Mouse (Mus musculus) limb, embryonic 14.5 days (tissue): ENCODE measurements around the gene Pigp. TPM values are rescaled to one million over a fixed set of nuclear protein-coding genes. Genes with fewer than 3 reads are reported as not detected.

Experiments
- ATAC-seq: fragments of 200-750 bp; cut with Nextera tagmentation; 2 replicates; pipeline ENCODE4 v1.8.0; 2017; ENCODE audit warnings: low read depth, moderate number of reproducible peaks, moderate TSS enrichment; ENCODE audit not compliant: low FRiP score
- DNase-seq: peaks from one replicate; pipeline ENCODE4 v3.0.0-alpha.2; 2015; ENCODE audit warnings: low spot score
- H3K27ac ChIP-seq: fragments of 300-500 bp; sonication (generic); replicated peaks from 2 replicates; pipeline ENCODE4 v1.5.1; 2014; ENCODE audit warnings: low read depth, mild to moderate bottlenecking, low read length, moderate library complexity, mixed read lengths
- H3K27me3 ChIP-seq: fragments of 300-500 bp; sonication (generic); 2 replicates; pipeline ENCODE4 v1.6.1; 2014; ENCODE audit warnings: low read length, mixed read lengths; ENCODE audit not compliant: control insufficient read depth, insufficient read depth
- H3K36me3 ChIP-seq: fragments of 300-500 bp; sonication (generic); 2 replicates; pipeline ENCODE4 v1.6.1; 2014; ENCODE audit warnings: mild to moderate bottlenecking, low read length, moderate library complexity, mixed read lengths; ENCODE audit not compliant: control insufficient read depth, insufficient read depth
- H3K4me1 ChIP-seq: fragments of 300-500 bp; sonication (generic); 2 replicates; pipeline ENCODE4 v1.6.1; 2014; ENCODE audit warnings: antibody characterized with exemption, low read length, mixed read lengths; ENCODE audit not compliant: control insufficient read depth, insufficient read depth
- H3K4me2 ChIP-seq: fragments of 300-500 bp; sonication (generic); replicated peaks from 2 replicates; pipeline ENCODE4 v1.6.1; 2014; ENCODE audit warnings: low read depth, mild to moderate bottlenecking, low read length, moderate library complexity; ENCODE audit not compliant: severe bottlenecking
- H3K4me3 ChIP-seq: fragments of 300-500 bp; sonication (generic); replicated peaks from 2 replicates; pipeline ENCODE4 v1.5.1; 2014; ENCODE audit warnings: low read length
- H3K9ac ChIP-seq: fragments of 300-500 bp; sonication (generic); 2 replicates; pipeline ENCODE4 v1.6.1; 2014; ENCODE audit warnings: mild to moderate bottlenecking, low read depth, low read length, moderate library complexity; ENCODE audit not compliant: severe bottlenecking
- H3K9me3 ChIP-seq: fragments of 300-500 bp; sonication (generic); 2 replicates; pipeline ENCODE4 v1.6.1; 2016; ENCODE audit warnings: low read length; ENCODE audit not compliant: control insufficient read depth
- POLR2A ChIP-seq: fragments of 200-500 bp; IDR thresholded peaks from 2 replicates; pipeline ENCODE4 v1.8.0; 2012; ENCODE audit warnings: inconsistent platforms, mild to moderate bottlenecking, moderate library complexity, borderline replicate concordance; ENCODE audit not compliant: insufficient read depth, insufficient read length; ENCODE audit errors: extremely low read depth
- WGBS: fragments of 180-500 bp; shearing (Covaris S2); extraction: QIAGEN DNeasy Blood & Tissue Kit; methylation state at CpG from one replicate; pipeline ENCODE4 v1.1.7; 2014; 5-methylcytosine and 5-hydroxymethylcytosine counted together
- polyA plus RNA-seq, 2 experiments: library from polyadenylated mRNA; depleted of rRNA in 1 of 2; stranded (reverse) in 1 of 2; unstranded in 1 of 2; fragments of >200 nt; fragmentation: Nextera tagmentation in 1 of 2; extraction: Ambion mirVana in 1 of 2; gene quantifications; 2 replicates each; pipeline versions ENCODE4 v1.2.1 to v1.2.3; 2012 to 2014

Pigp gene
- polyA plus RNA-seq, 2 experiments: 83.2 to 101 TPM

DNA sequence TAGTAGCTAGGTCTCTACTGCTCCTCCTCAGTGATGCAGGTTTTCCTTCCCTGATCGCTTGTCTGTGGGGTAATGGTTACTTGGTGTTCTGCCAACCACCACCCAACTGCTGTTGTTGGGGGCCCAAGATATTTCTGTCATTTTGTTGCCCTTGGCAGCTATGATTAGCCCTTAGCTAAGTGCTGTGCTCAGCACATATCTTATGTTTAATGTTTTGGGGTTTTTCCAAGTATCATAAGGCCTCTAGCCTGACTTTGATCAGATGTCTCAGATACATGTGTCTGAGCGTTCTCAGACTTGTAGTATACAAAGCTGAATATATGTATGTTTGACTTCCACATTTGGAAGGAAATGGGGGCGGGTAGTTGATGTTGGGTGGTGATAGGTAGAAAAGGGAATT is 39.6 kb upstream of the Pigp start:
- no peak for DNase-seq
- no peak for ATAC-seq
- TF ChIP-seq POLR2A: no peak
- H3K36me3 ChIP-seq: peaks cover 68% of the 10 kb centered on the region
- H3K9me3 ChIP-seq: no peaks in the 10 kb centered on the region
- no peak overlapping the region for H3K27ac ChIP-seq
- H3K4me2 ChIP-seq: no peak overlapping the region
- H3K4me1 ChIP-seq: no peaks in the 10 kb centered on the region
- H3K4me3 ChIP-seq: no peak overlapping the region
- H3K27me3 ChIP-seq: no peaks in the 10 kb centered on the region
- WGBS: 78% methylated on average over 3 of the region's 3 CpGs
- no peak overlapping the region for H3K9ac ChIP-seq

DNA sequence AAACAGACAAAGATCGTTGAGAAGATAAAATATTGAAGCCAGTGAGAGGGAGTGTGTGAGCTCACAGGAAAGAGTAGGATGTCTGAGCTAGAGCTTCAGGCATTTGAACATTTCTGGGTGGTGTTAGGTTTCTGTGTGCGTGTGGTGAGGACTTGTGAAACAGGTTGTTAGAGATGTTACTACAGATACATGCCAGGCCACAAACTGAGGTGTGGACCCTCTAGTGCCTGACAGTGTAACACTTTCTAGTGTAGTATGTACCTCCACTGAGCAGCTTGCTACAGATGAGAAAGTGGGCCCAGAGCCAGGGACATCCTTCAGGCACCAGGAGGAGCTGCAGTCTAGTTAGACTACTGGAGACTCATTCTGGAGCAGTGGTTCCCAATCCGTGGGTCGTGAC is 30.5 kb upstream of the Pigp start:
- H3K4me3 ChIP-seq: no peak overlapping the region
- H3K27me3 ChIP-seq: no peaks in the 10 kb centered on the region
- H3K27ac ChIP-seq: 0 out of 2 replicates have a peak overlapping the region, but pooled peaks have one; percentile 5
- WGBS: 71% methylated on average over 4 of the region's 4 CpGs
- no peak overlapping the region for H3K9ac ChIP-seq
- no peaks in the 10 kb centered on the region for H3K9me3 ChIP-seq
- ATAC-seq (no peak), DNase-seq (no peak)
- H3K4me2 ChIP-seq: no peak overlapping the region
- peaks cover 24% of the 10 kb centered on the region for H3K36me3 ChIP-seq
- no peak for TF ChIP-seq POLR2A
- peaks cover 6% of the 10 kb centered on the region; the same call in 1 of the 2 replicates for H3K4me1 ChIP-seq

GRCm38 (mm10) chr16:94401636-94402035 is 30.0 kb upstream of the Pigp start:
- no peak overlapping the region for H3K4me3 ChIP-seq
- no peaks in the 10 kb centered on the region for H3K9me3 ChIP-seq
- no peak overlapping the region for H3K4me2 ChIP-seq
- ATAC-seq (no peak), DNase-seq (no peak)
- no peak overlapping the region for H3K9ac ChIP-seq
- no peak overlapping the region for H3K27ac ChIP-seq
- peaks cover 22% of the 10 kb centered on the region for H3K36me3 ChIP-seq
- no peak for TF ChIP-seq POLR2A
- no peaks in the 10 kb centered on the region for H3K27me3 ChIP-seq
- H3K4me1 ChIP-seq: peaks cover 6% of the 10 kb centered on the region; the same call in 1 of the 2 replicates
- 22% methylated on average over 2 of the region's 2 CpGs for WGBS

DNA sequence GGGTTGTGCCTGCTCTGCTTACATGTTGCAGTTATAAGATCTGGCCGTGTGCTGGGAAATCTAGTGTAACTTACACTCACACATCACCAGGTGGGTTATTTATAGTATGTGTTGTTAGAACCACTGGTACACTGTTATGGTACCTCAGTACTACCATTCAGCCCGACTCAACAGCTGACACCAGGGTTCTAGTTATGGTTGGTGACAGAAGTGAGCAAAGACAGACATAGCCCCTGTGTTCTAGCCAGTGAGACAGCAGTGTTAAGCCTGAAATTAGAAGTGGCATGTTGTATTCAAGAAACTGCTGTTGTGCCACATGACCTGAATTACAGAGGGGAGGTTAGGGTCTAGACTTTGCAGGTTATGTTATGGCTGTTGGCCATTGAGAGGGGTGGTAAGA is 27.5 kb upstream of the Pigp start:
- WGBS: 79% methylated on average over 2 of the region's 2 CpGs
- no peak for TF ChIP-seq POLR2A
- Histone ChIP-seq H3K4me3 (no peak overlapping the region), H3K27me3 (no peaks in the 10 kb centered on the region), H3K9me3 (no peaks in the 10 kb centered on the region), H3K36me3 (peaks cover 35% of the 10 kb centered on the region), H3K4me1 (peaks cover 6% of the 10 kb centered on the region; the same call in 1 of the 2 replicates), H3K4me2 (no peak overlapping the region), H3K9ac (no peak overlapping the region), H3K27ac (no peak overlapping the region)
- DNase-seq: no peak
- no peak for ATAC-seq

DNA sequence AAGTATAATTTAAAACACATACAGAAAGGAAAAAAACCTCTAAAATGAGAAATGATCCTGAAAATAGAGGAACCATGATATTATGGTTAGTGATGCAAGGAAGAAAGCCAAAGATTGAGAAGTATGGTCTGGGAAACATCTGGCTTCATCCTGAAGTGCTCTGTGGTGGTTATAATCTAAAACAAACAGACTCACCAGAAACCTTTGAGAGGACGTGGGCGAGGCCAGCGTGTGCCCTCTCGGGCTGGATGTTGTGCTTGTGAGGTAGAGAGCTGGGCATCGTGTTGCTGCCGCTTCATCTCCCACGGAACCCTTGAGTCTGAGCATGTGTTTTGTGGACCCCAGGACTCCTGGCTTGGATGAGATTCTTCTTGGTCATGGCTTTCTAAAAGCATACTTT is 25.0 kb upstream of the Pigp start:
- no peak overlapping the region for H3K9ac ChIP-seq
- WGBS: 88% methylated on average over 7 of the region's 7 CpGs
- H3K36me3 ChIP-seq: peaks cover 27% of the 10 kb centered on the region
- DNase-seq (no peak), ATAC-seq (no peak)
- no peaks in the 10 kb centered on the region for H3K9me3 ChIP-seq
- no peak overlapping the region for H3K27ac ChIP-seq
- no peaks in the 10 kb centered on the region for H3K27me3 ChIP-seq
- no peak overlapping the region for H3K4me3 ChIP-seq
- peaks cover 5% of the 10 kb centered on the region; the same call in 1 of the 2 replicates for H3K4me1 ChIP-seq
- no peak overlapping the region for H3K4me2 ChIP-seq
- no peak for TF ChIP-seq POLR2A

DNA sequence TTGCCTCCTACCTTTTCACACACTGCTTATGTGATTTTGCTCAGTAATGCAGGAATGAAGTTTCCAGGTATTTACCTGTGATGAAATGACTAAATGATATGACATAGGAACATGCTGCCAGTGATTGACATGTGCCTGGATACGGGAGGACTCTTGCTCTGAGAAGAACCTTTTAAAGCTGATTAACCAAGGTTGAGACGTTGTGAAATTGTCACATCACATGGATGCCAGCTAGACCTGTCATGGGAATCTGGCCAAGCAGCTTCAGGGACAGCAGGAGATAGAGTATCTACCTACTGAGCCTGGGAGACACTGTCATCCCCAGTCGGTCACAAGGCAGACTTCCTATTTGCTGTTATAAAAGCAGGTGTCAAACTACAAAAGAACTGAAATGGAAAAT is 23.4 kb upstream of the Pigp start:
- peaks cover 27% of the 10 kb centered on the region for H3K36me3 ChIP-seq
- no peak overlapping the region for H3K4me2 ChIP-seq
- H3K27me3 ChIP-seq: no peaks in the 10 kb centered on the region
- H3K27ac ChIP-seq: no peak overlapping the region
- ATAC-seq (no peak), DNase-seq (no peak)
- no peaks in the 10 kb centered on the region for H3K4me1 ChIP-seq
- H3K9me3 ChIP-seq: no peaks in the 10 kb centered on the region
- no peak for TF ChIP-seq POLR2A
- WGBS: 76% methylated on average over 3 of the region's 3 CpGs
- H3K4me3 ChIP-seq: no peak overlapping the region
- no peak overlapping the region for H3K9ac ChIP-seq
